Mouse (Mus musculus): ENCODE data around the gene Neurl4.

DNA sequence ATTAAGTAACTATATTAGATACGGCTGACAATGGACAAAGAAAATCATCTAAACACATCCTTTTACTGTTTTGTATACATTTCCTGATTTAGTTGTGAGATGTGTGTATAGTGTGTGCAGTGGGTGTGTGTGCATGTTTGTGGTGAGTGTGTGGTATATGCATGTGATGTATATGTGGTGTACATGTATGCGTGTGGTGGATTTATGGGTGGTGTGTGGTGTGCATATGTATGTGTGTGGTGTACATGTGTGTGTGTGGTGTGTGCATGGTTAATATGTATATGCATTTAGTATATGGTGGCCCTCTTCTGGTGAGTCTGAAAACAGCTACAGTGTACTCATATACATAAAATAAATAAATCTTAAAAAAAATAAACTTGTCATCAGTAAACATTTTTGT is 26.6 kb downstream of the Neurl4 start:
- TF ChIP-seq POLR2A (IDR thresholded peaks at IDR 0.05; ENCODE audit: extremely low read depth, insufficient read depth, low read length) (no peak), CTCF (IDR thresholded peaks at IDR 0.05; ENCODE audit: low read depth, low read length) (no peak)

Data from liver, adult 2 months (tissue).